Mouse (Mus musculus) spleen, adult 2 months (tissue): ENCODE measurements around the gene Adgre4.

Experiments
- CTCF ChIP-seq: fragments of 200-500 bp; IDR thresholded peaks from 2 replicates; pipeline ENCODE4 v1.5.1; 2011; ENCODE audit warnings: mild to moderate bottlenecking, inconsistent platforms; ENCODE audit not compliant: insufficient read depth, insufficient read length, insufficient replicate concordance; ENCODE audit errors: extremely low read depth
- POLR2A ChIP-seq: fragments of 200-500 bp; IDR thresholded peaks from 2 replicates; pipeline ENCODE4 v1.6.1; 2011; ENCODE audit warnings: low read depth, low read length, inconsistent platforms

DNA sequence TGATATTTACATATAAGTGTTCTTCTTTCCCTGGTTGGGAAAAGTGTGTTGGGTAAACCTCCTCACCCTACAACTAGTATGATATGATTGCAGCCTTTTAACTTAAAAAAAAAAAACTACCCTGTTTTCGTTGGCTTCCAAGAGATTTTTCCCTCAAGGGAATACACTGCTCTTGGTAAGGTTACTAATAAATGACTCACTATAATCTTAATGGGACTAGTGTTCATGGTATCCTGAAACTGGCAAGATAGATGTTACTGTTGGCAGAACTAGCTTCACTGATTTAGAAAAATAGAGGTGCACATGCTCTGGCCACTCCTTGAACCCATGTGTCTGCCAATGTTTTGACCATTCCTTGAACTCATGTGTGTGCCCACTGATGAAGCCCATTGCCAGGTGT, 71.8 kb downstream of the Adgre4 start:
- TF ChIP-seq POLR2A (no peak), CTCF (no peak)
